Mouse (Mus musculus): ENCODE results near the gene Gm33543.

Gene Gm33543

GRCm38 (mm10) chr10:95778622-95779021 lies 64.1 kb downstream of the Gm33543 start:
- in situ Hi-C loops (cut with MboI, MseI) = no loop called here

GRCm38 (mm10) chr10:95777701-95778320 lies 64.9 kb downstream of the Gm33543 start:
- in situ Hi-C loops (cut with MboI, MseI) = no loop called here

- in situ Hi-C loops (cut with MboI, MseI) = no loop called here
Measured at GRCm38 (mm10) chr10:95777071-95777470, 65.7 kb downstream of the Gm33543 start.

GRCm38 (mm10) chr10:95774856-95775255 lies 67.9 kb downstream of the Gm33543 start:
- in situ Hi-C loops (cut with MboI, MseI) = no loop called here

- in situ Hi-C loops (cut with MboI, MseI) = no loop called here
Measured at GRCm38 (mm10) chr10:95774001-95774628, 68.6 kb downstream of the Gm33543 start.
